8 mouse cellular contexts compared by ENCODE assay signal in the genomic region with DNA sequence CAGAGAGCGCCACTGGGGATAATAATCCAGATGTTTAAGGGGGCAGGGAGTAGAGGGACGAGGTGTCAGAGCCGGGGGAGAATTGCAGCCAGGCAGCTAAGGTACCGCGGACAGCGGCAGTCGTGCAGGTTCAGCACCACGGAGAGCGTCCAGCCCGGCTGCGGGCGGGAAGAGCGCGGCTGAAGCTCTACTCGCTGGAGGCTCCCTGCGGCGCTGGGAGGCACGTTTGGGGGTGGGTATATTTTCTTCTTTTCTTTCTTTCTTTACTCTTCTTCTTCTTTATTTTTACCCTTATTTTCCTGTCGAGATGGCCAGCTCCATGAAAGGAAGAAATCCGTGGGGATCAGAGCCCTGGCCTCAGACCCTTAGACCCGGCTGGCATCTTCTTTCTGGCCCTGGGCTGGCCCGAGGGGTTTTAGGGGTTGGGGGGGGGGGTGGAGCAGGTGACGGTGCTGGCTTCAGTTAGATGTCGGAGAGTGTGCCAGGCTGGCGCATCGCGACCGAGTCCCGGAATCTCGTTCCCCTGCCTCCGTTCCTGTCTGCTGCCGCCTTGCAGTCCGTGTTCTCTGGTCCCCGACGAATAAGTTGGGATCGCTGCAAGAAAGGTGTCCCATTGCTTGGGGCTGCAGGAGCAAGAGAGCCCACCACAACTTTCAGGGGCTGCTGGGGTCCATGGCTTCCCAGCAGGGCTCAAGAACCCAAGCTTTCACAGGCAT. TPM values are rescaled to one million over a fixed set of nuclear protein-coding genes. Genes with fewer than 3 reads are reported as not detected.
A peak's percentile ranks its signal among the peaks of the same experiment; 100 is the strongest.
DNase-seq lines count a peak whose midpoint lies in the region; ATAC-seq and TF ChIP-seq lines count a peak whose summit lies in the region.

TSS of gene Glra1 (minus strand) at position 391 of the 716 bp plus-strand sequence.

- under 1% methylated on average over 36 of the region's 36 CpGs for WGBS in kidney, adult 2 months
- 2% methylated on average over 36 of the region's 36 CpGs for WGBS in liver, embryonic 14.5 days (ENCODE audit: insufficient replicate concordance)
- under 1% methylated on average over 36 of the region's 36 CpGs for WGBS in neural tube, embryonic 13.5 days

- TF ChIP-seq CTCF in kidney, adult 2 months (conservative IDR thresholded peaks at IDR 0.05; ENCODE audit: insufficient read depth, insufficient read length, low read depth, low read length) = no peak
- no peak for TF ChIP-seq CTCF in liver, embryonic 14.5 days (IDR thresholded peaks at IDR 0.05; ENCODE audit: low read depth)

- no peak for TF ChIP-seq POLR2A in kidney, adult 2 months (IDR thresholded peaks at IDR 0.05; ENCODE audit: low read depth, low read length)

- no peak within 1 kb of the TSS for H3K9ac ChIP-seq in liver, embryonic 14.5 days (replicated peaks)
- peak within 1 kb of the TSS; percentile 87 for H3K9ac ChIP-seq in neural tube, embryonic 13.5 days

- H3K4me1 ChIP-seq in kidney, adult 2 months (ENCODE audit: control insufficient read depth, insufficient read depth, low read length) = no peaks in the 10 kb centered on the region
- no peaks in the 10 kb centered on the region for H3K4me1 ChIP-seq in liver, embryonic 14.5 days (replicated peaks; ENCODE audit: control insufficient read depth in 2 of 2, insufficient read depth in 2 of 2, low read length in 1 of 2)
- peaks cover 50% of the 10 kb centered on the region for H3K4me1 ChIP-seq in neural tube, embryonic 13.5 days (replicated peaks)

- DNase-seq in right cerebral cortex, postnatal 10 days (ENCODE audit: low spot score in 2 of 2) = peak; percentile 30 to 48
- no peak for DNase-seq in right cerebral cortex, adult 18-20 months
- peak; percentile 84 for DNase-seq in embryo, embryonic 10.5 days (ENCODE audit: low spot score)
- peak; percentile 52 for DNase-seq in kidney, adult 2 months
- peak in 2 of 3 experiments; percentile 3 to 6 for DNase-seq in liver, embryonic 14.5 days (ENCODE audit: low read depth in 3 of 3, low spot score in 3 of 3)
- peak; percentile 41 to 73 for DNase-seq in urinary bladder, adult 18-20 months (ENCODE audit: low spot score in 2 of 2)

- H3K27me3 ChIP-seq in kidney, adult 2 months (replicated peaks; ENCODE audit: control insufficient read depth, insufficient read depth, low read length) = no peaks in the 10 kb centered on the region
- peaks cover 10% of the 10 kb centered on the region for H3K27me3 ChIP-seq in liver, embryonic 14.5 days (ENCODE audit: control insufficient read depth, insufficient read depth, low read length)
- H3K27me3 ChIP-seq in neural tube, embryonic 13.5 days = no peaks in the 10 kb centered on the region

- no peak within 1 kb of the TSS for H3K4me3 ChIP-seq in kidney, adult 2 months (ENCODE audit: insufficient read depth, low read depth, low read length)
- no peak within 1 kb of the TSS for H3K4me3 ChIP-seq in liver, embryonic 14.5 days (ENCODE audit: insufficient read depth in 1 of 2, low read depth in 2 of 2, low read length in 2 of 2)
- peak within 1 kb of the TSS; percentile 71 for H3K4me3 ChIP-seq in neural tube, embryonic 13.5 days

- H3K36me3 ChIP-seq in kidney, adult 2 months (ENCODE audit: control insufficient read depth, insufficient read depth, low read length) = no peaks in the 10 kb centered on the region
- no peaks in the 10 kb centered on the region for H3K36me3 ChIP-seq in liver, embryonic 14.5 days (replicated peaks; ENCODE audit: control insufficient read depth, insufficient read depth, low read depth)
- no peaks in the 10 kb centered on the region for H3K36me3 ChIP-seq in neural tube, embryonic 13.5 days

- H3K27ac ChIP-seq in kidney, adult 2 months (ENCODE audit: insufficient read depth, low read depth, low read length) = no peak within 1 kb of the TSS
- no peak within 1 kb of the TSS for H3K27ac ChIP-seq in liver, embryonic 14.5 days
- H3K27ac ChIP-seq in neural tube, embryonic 13.5 days (replicated peaks) = peak within 1 kb of the TSS; percentile 86

- no peaks in the 10 kb centered on the region for H3K9me3 ChIP-seq in liver, embryonic 14.5 days (ENCODE audit: control insufficient read depth, low read length)
- no peaks in the 10 kb centered on the region for H3K9me3 ChIP-seq in neural tube, embryonic 13.5 days

- H3K4me2 ChIP-seq in liver, embryonic 14.5 days (ENCODE audit: low read depth) = no peak within 1 kb of the TSS
- peak within 1 kb of the TSS; percentile 69 for H3K4me2 ChIP-seq in neural tube, embryonic 13.5 days

- peak; percentile 99 for ATAC-seq in granulocyte monocyte progenitor cell, adult 5-6 weeks (replicated peaks; ENCODE audit: poor library complexity, severe bottlenecking)
- no peak for ATAC-seq in liver, embryonic 14.5 days (ENCODE audit: insufficient read depth)
- peak; percentile 75 for ATAC-seq in neural tube, embryonic 13.5 days (ENCODE audit: low read depth)

- TF ChIP-seq EP300 in liver, embryonic 14.5 days (IDR thresholded peaks at IDR 0.05; ENCODE audit: low read depth) = no peak

RNA-seq across cellular contexts. Expression of gene Glra1, which starts in this region (rescaled TPM):
- total RNA-seq in granulocyte monocyte progenitor cell, adult 5-6 weeks (2014; fragmentation: Nextera tagmentation) = not detected in 2 replicates
- not detected in 2 replicates for total RNA-seq in granulocyte monocyte progenitor cell, adult 5-6 weeks (2017)
- polyA plus RNA-seq in kidney, adult 2 months (2012; rRNA removed) = not detected in 2 replicates
- not detected in 2 replicates for polyA plus RNA-seq in liver, embryonic 14.5 days (2012; rRNA removed)
- not detected in 2 replicates for polyA plus RNA-seq in liver, embryonic 14.5 days (2014; fragmentation: Nextera tagmentation; extraction: Ambion mirVana)
- polyA plus RNA-seq in neural tube, embryonic 13.5 days (2015; fragmentation: Nextera tagmentation; extraction: Ambion mirVana) = 2.7 and 3.1 TPM in 2 replicates

Comparison
In these comparisons a context has a peak if more than half of its experiments do, and no peak if none do; other contexts are left out.
1. Peak in ATAC-seq in granulocyte monocyte progenitor cell, adult 5-6 weeks; RNA of the gene not detected or under 1 TPM.
2. Peak in DNase-seq in kidney, adult 2 months; RNA of the gene not detected or under 1 TPM.
3. Peak in DNase-seq in liver, embryonic 14.5 days; RNA of the gene not detected or under 1 TPM.